In genomic region chr16:49407956-49408795, GRCm38 (mm10) we compare ENCODE assay signal across 11 mouse cellular contexts.
DNase-seq lines count a peak whose midpoint lies in the region; ATAC-seq and TF ChIP-seq lines count a peak whose summit lies in the region.
"Had no signal": no experiment of that assay in that cellular context is flagged by ENCODE, and none has a peak within 500 bp of the region (broad histone marks: within the 10 kb centered on the region; RNA-seq: fewer than 3 reads in every experiment).

No protein-coding gene starts in this region.

- WGBS in hindbrain, embryonic 14.5 days = 21% methylated on average over 16 of the region's 16 CpGs
- WGBS in lung, adult 2 months = 40% methylated on average over 16 of the region's 16 CpGs
- 41% methylated on average over 16 of the region's 16 CpGs for WGBS in stomach, postnatal 0 days

- peak; percentile 28 for DNase-seq in MEL-GATA-1-ER (ENCODE audit: extremely low read depth, low read depth)
- DNase-seq in embryo, embryonic 10.5 days (ENCODE audit: low spot score) = peak; percentile 77
- DNase-seq in hindbrain, embryonic 14.5 days (ENCODE audit: low spot score) = peak; percentile 55
- no peak for DNase-seq in lung, adult 2 months
- no peak for DNase-seq in layer of hippocampus, postnatal 25 days (ENCODE audit: extremely low spot score in 1 of 2, low spot score in 1 of 2)
- no peak for DNase-seq in stomach, postnatal 0 days (ENCODE audit: low spot score)
- DNase-seq in cerebellum, postnatal 4 days (ENCODE audit: low spot score in 2 of 2) = no peak
- DNase-seq: cerebellum, postnatal 36 days had no signal

- peak; percentile 75; the same call in 1 of the 2 replicates for ATAC-seq in hindbrain, embryonic 14.5 days (ENCODE audit: low FRiP score)
- ATAC-seq in megakaryocyte progenitor cell, adult 5-6 weeks (replicated peaks; ENCODE audit: poor library complexity) = peak; percentile 26; the same call in 1 of the 2 replicates
- ATAC-seq in stomach, postnatal 0 days (ENCODE audit: low FRiP score, low TSS enrichment) = no peak
- ATAC-seq: intestine, embryonic 16.5 days; Patski had no signal

- H3K9me3 ChIP-seq in hindbrain, embryonic 14.5 days (ENCODE audit: control insufficient read depth, low read length) = no peaks in the 10 kb centered on the region
- no peaks in the 10 kb centered on the region for H3K9me3 ChIP-seq in stomach, postnatal 0 days (ENCODE audit: control insufficient read depth, low read length)

- no peaks in the 10 kb centered on the region for H3K36me3 ChIP-seq in hindbrain, embryonic 14.5 days (replicated peaks; ENCODE audit: control insufficient read depth, insufficient read depth)
- H3K36me3 ChIP-seq in stomach, postnatal 0 days (ENCODE audit: control insufficient read depth, insufficient read depth, low read length) = no peaks in the 10 kb centered on the region

- H3K9ac ChIP-seq in hindbrain, embryonic 14.5 days = no peak overlapping the region
- H3K9ac ChIP-seq in stomach, postnatal 0 days (ENCODE audit: low read length) = no peak overlapping the region

- no peak for TF ChIP-seq POLR2A in lung, adult 2 months (IDR thresholded peaks at IDR 0.05; ENCODE audit: borderline replicate concordance, extremely low read depth, low read depth, low read length)

- no peak overlapping the region for H3K4me3 ChIP-seq in hindbrain, embryonic 14.5 days (replicated peaks; ENCODE audit: low read length)
- no peak overlapping the region for H3K4me3 ChIP-seq in lung, adult 2 months (replicated peaks; ENCODE audit: extremely low read depth, low read depth, low read length)
- no peak overlapping the region for H3K4me3 ChIP-seq in stomach, postnatal 0 days (ENCODE audit: low read depth, low read length)

- peak overlapping the region; percentile 49; the same call in 1 of the 2 replicates for H3K27ac ChIP-seq in hindbrain, embryonic 14.5 days
- no peak overlapping the region for H3K27ac ChIP-seq in stomach, postnatal 0 days (replicated peaks)

- no peak for TF ChIP-seq CTCF in lung, adult 2 months (IDR thresholded peaks at IDR 0.05; ENCODE audit: insufficient read depth, low read length)
- no peak for TF ChIP-seq CTCF in stomach, postnatal 0 days (IDR thresholded peaks at IDR 0.05; ENCODE audit: low read depth)

- H3K4me2 ChIP-seq in hindbrain, embryonic 14.5 days (replicated peaks) = peak overlapping the region; percentile 34
- no peak overlapping the region for H3K4me2 ChIP-seq in stomach, postnatal 0 days (replicated peaks; ENCODE audit: low read depth)

- TF ChIP-seq EP300 in stomach, postnatal 0 days (optimal IDR thresholded peaks at IDR 0.05) = no peak

- 0 out of 2 replicates have a peak, but pooled peaks cover 7% of the 10 kb centered on the region for H3K4me1 ChIP-seq in hindbrain, embryonic 14.5 days (replicated peaks; ENCODE audit: control insufficient read depth, insufficient read depth, low read length)
- no peaks in the 10 kb centered on the region for H3K4me1 ChIP-seq in lung, adult 2 months (ENCODE audit: control insufficient read depth, insufficient read depth, low read length)
- no peaks in the 10 kb centered on the region for H3K4me1 ChIP-seq in stomach, postnatal 0 days (replicated peaks; ENCODE audit: control insufficient read depth, insufficient read depth)

- no peaks in the 10 kb centered on the region for H3K27me3 ChIP-seq in hindbrain, embryonic 14.5 days (ENCODE audit: control insufficient read depth, insufficient read depth, low read length)
- no peaks in the 10 kb centered on the region for H3K27me3 ChIP-seq in stomach, postnatal 0 days (ENCODE audit: control insufficient read depth, insufficient read depth, low read length)

Comparison
In these comparisons a context has a peak if more than half of its experiments do, and no peak if none do; other contexts are left out.
1. DNase-seq: peak in MEL-GATA-1-ER (single experiment), embryo, embryonic 10.5 days (single experiment) and hindbrain, embryonic 14.5 days (single experiment); none in lung, adult 2 months (single experiment), layer of hippocampus, postnatal 25 days (0 of 2), stomach, postnatal 0 days (single experiment) and cerebellum, postnatal 4 days (0 of 2).